Mouse (Mus musculus) adrenal gland, postnatal 10 days (tissue): ENCODE measurements at regions not wholly inside any gene's neighbourhood (a gene's known extent, or its start where the extent isn't known, plus 50 kb on each side); places are given as distances from the start of the nearest gene placed in this dataset.

Experiments used
- DNase-seq: peaks from one replicate; pipeline ENCODE4 v3.0.0; 2021; ENCODE audit warnings: mixed read lengths

DNA sequence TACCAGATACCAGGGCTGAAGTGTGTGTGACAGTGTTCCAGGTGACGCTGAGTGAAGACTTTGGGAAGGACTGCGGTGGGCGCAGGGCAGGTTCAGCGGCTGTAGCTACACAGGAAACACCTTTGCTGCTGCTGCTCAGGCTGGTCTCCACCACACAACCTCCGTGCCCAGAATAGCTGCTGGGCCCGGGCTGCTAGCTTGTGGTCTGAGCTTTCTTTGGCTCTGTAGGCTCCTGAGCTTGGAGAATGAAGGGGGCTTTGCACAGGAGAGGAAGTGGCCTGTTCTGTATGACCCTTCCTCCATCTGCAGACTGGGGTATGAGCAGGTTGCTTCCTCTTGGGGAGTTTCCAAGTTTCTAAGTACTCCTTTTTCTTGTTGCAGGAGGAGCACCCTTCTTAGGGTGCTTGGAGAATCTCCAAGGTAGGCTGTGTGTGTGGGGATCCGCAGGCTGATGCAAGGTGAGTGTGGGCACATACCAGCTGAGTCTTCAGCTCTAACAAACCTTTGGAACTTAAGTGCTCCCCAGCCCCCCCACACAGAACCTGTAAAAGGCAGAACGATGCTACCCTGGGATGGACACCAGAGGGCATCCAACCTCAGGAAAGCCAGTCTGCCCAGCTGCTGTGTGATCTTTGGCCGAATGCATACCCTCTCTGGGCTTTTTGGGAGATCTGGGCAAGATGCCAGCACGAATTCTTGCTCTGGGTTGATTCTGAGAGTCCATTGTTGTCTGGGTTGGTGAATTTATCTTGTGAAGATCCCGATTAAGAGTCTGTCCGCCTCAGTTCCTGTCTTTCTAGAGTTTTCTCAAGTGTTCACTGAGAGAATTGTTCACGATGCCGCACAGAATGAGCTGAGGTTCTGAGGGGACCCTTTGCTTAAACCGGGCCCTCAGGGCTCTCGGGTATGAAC lies 136.6 kb downstream of the Mn1 start:
- DNase-seq: no peak

DNA sequence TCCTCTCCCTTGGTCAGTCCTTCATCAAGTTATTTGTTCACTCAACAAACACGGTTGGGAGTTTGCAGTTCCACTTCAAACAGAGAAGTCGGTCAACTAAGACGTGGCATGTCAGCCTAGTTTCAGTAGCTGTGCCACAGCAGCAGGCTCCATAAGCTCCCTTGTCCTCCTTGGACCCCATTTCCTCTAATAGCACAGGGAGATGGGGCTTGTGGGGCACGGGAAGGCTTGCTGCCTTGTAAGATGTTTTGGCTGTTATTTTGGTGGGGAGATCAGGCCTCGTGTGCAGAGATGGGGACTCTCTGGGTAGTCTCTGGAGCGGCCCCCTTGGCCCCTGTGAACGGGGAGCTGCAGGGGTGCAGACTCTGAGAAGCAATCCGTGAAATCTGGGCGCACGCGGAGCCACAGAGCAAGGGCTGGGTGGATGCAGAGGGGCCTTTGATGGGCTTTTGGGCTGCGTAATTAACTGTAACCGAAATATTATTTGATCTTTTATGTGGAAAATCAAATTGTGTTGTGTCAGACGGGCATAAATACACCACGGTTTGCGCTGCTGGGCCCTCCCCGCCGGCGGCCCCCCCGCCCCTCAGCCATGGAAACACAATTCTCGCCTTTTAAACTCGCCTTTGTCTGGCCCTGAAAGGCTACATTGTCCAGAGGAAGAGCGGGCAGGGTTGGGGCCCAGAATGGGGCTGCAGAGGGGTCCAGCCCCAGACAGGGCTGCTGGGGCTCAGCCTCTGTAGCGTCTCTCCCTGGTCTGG lies 137.6 kb downstream of the Mn1 start:
- no peak for DNase-seq

DNA sequence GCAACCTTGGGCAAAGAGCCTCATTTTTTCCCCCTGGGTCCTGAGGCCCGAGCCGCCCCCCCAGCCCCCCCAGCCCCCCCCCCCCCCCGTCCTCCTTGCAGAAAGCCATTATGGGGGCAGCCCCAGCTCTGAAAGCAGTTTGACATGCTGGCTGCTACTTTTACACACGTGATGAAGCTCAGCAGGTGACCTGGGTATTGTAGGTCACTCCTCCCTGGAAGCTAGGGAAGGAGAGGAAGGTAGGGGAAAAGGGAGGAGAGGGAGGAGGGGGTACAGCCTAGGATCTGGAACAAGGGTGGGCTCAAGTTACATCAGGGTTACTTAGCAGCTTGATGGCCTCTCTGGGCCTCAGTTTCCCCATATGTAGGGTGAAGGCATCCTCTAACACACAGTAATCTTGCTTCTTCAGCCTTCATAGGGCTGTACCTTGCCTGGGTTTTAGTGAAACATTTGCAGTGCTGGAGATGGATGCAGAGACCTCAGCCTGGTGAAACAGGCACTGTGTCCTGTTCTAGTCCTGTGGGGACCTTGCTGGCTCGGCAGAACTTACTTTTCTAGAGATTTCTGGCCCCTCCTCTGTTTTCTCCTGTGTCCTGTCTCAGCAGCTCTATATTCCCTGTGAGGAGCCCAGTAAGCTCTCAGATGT lies 138.3 kb downstream of the Mn1 start:
- no peak for DNase-seq

DNA sequence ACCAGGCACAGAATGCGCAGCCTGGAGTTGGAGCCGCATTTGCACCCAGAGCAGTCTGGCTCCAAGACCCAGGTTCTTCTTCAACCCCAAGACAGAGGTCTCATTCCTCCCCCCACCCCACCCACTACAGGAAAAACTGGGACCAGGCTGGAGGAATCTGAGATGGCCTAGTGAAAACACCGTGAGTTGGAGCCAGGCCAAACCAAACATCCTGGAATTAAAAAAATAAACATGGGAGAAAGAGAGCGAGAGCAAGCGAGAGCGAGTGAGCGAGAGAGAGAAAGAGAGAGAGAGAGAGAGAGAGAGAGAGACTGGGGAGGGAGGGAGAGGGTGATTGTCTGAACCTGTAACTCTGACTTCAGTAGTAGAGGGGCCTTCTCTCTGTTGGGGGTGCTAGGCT lies 138.8 kb downstream of the Mn1 start:
- DNase-seq: no peak

DNA sequence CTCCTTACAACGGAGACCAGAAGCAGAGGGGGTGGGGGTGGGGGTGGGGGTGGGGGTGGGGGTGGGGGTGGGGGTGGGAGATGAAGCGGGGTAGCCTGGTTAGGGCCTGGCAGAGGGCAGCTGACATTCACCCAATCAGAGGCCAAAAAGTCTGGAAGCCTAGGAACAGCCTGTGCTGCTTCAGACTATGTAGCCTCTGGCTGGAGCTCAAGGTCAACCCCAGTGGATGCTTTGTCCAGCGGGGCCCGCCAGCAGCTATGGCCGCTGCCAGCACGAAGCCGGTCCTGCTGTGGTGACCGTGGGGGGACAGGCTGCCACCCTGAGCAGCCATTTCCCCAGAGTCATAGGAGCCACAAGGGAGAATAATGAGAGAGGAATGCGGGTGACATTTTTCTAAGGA lies 143.3 kb downstream of the Mn1 start:
- peak; percentile 30 for DNase-seq

DNA sequence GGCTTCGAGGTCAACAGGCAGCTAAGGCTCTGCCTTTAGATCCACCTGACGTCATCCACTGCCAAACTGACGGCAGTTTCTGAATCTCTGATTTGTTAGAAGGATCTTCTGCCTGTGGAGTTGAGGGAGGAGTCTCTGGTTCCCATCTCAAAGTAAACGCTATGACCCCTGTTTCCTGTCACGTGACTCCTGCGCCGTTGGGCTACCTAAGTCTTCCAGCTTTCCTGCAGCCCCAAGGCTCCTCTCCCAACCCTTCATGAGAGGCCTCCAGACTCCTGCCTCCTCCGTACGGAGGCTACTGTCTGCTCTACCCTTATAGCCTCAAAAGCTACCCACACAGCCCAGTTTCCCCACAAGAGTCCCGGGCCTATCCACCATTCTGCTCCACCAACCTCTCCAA lies 144.1 kb downstream of the Mn1 start:
- DNase-seq: no peak

DNA sequence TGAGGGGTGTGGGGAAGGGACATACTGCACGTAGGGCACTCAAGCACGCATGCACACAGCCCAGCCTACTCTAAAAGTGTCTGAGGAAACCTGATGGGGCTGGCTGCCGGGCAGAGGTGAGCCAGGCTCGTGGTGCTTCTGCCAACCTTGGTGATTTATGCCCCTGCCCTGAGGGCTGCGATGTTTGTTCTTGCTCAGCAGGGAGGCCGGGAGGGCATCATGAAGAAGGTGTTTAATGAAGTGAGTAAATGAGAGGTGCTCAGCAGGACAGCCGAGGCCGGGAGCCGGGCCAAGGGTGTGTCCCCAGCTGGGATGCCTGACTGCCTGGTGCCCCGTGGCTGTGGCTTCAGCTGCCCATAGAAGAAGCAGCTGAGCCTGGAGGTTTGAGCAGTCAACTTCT lies 153.7 kb downstream of the Mn1 start:
- DNase-seq: no peak

DNA sequence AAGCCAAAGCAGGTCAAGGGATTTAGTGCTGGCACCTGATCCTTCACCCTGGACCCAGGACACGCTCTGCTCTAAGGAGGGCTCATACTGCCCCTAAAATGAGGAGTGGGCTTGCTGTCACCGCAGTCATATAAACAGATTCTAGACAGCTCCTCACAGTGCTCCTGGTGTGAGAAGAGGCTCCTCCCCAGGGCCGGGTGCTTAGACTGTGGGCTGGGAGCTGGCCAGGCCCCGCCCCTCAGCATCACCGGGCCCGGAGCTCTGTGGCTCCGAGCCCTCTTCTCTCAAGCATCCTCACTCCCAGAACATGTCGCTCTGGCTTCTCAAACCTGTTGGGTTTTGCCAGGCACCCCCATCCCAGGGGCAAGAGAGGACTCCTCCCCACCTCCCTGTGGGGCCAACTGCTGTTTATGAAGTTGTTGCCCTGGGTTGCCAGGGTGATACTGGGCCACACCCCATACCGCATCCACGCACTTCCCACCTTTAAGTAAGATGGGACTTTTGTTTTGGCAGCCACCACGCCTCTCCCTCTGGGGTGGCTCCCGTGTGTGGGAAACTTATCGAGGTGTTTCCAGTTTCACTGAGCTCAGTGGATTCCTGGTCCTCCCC lies 156.2 kb downstream of the Mn1 start:
- DNase-seq: no peak

DNA sequence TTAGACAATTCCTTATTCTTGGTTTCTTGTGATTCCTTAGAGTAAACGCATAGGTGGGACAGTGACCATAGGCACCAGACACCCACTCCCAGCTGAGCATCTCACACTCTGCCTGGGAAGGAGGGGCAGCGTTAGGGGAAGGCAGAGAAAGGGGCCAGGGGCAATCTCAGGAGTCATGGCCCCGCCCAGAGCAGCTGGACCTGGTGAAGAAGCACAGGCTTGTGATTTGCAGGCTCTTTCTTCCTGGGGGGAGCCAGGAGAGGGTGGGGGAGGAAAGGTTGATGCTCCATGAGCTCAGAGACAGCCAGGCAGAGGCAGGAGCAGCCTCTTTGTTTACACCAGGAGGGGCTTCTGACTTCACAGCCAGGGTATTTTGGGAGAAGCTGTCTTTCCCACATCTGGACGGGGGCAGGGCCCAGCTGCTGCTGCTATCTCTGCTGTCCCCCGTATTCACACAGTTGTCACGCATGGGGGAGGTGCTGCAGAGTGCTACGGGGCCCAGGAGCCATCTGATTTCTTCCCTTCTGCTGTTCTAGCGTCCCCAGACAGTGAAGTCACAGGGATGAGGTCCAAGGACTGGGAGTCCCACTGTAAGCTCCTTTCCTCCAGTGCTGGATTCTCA lies 157.2 kb downstream of the Mn1 start:
- no peak for DNase-seq

DNA sequence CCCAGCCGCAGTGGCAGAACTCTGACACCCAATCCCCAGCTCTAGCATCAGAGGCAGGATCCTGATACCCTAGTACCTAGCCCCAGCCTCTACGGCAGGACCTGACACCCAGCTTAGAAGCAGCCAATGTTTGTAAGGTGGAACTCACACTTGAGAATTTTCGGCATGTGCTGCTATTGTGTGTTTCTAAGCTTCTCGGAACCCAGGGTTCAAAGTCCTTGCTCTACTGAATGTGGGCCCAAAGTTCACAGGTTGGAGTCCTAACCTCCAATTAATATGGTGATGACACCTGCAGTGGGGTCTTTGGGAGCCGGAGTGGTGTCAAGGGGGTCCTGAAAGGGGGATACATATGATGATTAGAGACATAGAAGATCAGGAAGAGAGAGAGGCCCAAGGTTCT lies 158.2 kb downstream of the Mn1 start:
- DNase-seq: no peak

DNA sequence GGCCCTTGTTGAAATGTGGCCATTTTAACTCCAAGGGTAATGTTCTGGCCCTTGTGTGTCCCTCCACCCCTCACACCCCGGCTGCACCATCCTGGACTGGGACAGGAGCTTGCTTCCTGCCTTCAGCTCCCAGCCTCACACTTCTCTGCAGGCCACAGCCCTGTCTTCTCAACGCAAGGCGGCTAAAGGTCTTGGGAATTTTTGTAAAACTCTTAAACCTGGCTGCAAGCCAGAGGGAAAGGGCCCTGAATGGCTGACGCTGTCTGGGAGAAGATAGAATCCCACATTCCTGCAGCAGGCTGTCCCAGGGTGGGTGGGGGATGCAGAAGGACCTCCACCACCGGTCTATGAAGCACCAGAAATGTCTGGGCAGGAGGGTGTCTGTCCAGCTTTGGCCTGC lies 156.3 kb upstream of the Gm26897 start:
- DNase-seq: peak; percentile 35

DNA sequence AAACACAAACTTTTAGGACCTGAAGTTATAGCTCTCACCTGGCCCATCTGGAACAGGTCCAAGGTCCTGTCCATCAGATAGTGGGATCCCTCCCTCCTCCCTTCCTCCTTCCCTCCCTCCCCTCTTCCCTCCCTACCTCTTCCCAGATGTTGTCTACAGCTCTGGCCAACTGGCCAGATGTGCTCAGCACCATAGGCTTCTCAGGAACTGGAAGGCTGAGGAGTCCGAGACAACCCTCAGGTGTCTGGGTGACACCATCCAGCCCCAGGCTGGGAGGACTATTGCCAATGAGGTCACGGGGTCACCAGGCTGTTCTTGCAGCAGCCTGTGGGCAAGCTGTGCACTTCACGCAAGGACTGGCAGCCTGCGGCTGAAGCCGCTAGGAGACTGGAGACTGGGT lies 155.6 kb upstream of the Gm26897 start:
- peak; percentile 47 for DNase-seq

DNA sequence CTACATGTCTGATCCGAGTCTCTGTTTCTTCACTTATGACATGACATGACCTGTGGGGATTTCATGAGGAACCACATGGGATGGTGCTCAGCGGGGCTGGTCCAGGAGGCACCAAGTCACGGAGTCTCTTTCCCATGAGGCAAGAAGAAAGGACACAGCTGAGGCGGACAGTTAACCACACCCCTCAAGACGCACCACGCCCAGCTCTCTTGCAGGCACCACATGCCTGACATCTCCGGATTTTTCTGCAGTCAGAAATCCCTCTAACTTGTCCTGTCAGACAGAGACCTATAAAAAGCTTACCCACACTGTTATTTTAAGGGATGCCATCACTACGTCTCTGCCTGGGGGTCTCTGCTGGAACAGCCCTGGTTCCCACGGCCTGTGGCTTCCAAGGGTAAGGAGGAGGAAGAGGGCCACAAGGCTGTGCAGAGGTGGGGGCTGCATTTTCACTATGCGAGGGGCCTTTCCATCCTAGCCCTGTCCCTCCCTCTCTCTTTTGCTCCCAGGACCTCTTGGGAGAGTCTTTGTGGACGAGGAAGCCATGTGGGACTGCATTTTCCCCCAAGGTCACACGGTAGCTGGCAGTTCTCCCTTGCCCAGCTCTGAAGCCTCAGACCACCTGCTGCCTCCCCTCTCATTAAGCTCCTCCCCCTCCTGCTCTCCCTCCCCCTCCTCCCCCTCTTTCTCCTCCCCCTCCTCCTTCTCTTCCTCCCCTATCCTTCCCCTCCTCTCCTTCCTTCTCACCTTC lies 154.6 kb upstream of the Gm26897 start:
- DNase-seq: no peak

DNA sequence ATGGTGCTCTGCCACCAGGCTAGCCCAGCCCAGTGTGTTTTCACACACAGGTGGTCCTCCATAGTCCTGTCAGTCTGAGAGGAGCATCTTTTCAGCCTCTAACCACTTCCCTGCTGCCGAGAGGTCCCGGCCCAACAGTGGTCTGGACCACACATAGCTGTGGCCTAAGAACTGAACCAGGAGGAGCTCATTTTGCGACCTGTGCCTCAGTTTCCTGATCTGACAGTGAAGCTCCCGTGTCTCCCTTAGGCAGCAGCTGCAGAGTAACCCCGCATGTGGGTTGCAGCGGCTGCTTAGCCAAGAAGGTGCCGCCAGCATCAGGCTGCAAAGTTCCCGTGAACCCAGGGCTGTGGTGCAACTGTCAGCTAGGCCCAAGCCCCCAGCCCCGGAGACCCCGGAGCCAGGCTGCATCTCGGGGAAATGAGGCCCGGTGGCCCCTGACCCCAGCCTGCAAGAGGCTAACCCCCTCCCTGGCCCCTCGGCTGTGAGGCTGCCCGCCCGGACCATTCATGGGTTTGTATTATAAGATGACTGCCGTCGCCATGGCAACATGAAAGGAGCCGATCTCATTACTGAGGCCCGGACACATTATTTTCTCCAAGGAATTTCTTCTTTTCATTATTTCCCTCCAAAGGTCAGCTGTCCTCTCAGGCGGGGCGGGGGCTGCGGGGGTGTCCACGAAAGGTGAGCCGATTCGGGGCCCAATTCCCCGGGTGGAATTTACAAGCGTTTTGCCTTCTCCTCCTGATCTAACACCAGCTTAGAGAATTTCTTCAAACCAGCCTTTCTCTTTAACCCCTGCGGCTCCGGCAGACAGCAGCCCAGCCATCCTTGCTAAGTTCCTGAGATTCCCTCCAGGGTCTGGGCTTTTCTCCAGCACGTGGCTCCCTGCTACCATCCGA lies 152.6 kb upstream of the Gm26897 start:
- no peak for DNase-seq

DNA sequence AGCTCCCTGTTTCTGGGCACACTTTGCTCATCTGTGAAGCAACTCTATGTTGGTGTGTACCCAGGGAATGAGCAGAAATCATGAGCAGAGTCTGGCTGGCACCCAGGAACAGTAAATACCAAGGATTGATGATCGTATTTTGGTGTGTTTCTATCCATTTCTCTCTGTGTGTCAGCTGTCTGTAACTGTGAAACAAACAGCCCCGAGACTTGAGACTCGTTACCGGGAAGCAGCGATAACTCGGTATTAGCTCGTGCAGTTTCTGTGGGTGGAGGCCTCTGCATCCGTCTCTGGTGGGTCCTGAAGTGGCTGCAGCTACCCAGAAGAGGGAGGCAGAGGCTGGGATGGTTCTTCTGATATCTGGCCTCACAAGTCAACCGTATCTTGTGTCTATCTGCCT lies 151.7 kb upstream of the Gm26897 start:
- DNase-seq: no peak

DNA sequence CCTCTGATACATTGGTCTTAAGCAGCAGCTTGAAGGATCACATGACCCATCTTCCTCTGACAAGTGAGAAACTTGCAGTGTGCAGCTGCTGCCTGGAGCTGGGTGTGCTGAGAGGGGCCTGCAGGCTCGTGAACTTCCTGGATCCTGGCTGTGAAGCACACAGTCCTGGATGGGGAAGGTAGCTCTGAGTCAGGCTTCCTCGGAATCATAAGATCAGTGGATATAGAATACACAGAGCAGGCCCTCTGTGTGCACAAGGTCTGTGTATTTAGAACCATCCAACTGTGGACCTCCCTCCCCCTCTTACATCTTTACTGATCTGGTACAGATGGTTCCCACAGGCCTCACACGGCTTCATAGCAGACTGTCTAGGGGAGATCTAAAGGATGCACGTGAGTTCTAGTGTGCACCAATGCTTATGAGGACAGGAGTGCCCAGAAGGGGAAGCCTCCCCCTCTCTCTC lies 143.1 kb upstream of the Gm26897 start:
- DNase-seq: no peak

DNA sequence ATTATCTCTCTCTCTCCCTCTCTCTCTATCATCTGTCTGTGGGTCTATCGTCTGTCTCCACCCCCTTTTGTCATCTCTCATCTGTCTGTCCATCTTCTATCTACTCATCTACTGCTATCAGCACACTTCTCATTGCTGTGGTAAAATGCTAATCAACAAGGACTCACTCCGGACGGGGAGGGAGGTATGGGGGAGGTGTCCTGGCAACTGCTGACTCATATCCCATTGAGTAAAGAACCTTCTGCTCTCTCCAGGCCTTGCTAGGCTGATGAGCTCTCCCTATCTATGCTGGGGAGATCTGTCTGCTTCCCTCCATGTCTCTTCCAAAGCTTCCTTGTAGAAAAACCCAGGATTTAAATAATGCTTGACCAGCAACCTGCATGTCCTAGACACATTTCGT lies 140.9 kb upstream of the Gm26897 start:
- DNase-seq: no peak

DNA sequence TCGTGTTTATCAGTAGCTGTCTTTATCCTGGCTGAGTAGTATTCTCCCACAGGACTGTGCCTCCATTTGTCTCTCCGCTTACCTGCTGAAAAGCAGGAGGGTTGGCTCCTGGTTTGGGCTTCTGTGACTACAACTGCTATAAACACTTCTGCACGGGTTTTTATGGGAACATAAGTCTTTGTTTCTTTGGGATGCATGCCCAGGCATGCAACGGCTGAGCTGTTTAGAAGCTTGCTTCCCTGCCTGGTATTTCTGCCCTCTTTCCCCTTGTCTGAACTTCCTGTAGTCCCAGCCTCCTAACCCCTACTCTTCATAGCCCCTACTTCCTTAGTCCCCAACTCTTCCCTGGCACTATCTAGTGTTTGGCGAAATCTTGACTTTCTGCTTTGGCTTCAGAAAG lies 139.6 kb upstream of the Gm26897 start:
- DNase-seq: no peak

DNA sequence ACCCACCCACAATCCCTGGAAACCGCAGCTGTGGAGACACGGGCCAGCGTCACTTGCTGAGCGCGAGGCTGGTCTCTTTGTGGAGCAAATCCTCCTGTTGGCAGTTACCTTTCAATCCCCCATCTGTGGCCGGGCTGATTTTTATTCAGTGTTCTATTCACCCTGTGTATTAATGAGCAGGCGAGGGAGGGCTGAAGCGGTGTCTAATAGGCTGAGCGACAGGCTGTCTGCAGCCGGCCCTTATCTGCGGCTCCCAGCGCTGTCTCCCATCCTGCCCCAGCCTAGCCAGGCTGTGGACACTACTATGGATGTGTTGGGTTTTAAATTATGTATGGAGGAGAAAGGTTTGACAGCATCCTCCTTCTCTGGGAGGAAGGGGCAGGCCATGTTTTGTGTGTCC lies 138.3 kb upstream of the Gm26897 start:
- no peak for DNase-seq

DNA sequence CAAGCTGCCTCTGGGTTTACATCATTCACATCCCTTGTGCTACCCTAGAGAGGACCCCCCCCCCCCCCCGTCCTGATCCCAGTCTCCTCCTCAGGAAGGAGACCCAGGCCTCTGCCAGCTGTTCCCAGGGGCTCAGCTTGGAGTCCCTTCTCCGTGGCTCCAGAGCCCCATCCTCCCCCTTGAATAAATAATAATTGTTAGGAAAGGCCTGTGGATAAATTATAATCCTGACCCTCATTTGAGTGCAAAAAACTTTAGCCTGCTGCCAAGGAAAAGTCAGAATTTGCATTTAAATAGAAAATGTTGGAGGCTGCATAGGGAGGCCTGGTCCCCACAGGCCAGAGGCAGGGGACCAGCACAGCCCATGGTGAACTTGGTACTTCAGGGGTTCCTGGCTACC lies 136.0 kb upstream of the Gm26897 start:
- DNase-seq: no peak
